Mouse (Mus musculus): ENCODE results near the gene Ubac2. TPM values are rescaled to one million over a fixed set of nuclear protein-coding genes. Genes with fewer than 3 reads are reported as not detected.
"Not testable (repeated sequence)": the region's sequence is repeated elsewhere in the genome, so short reads cannot be mapped to it uniquely, and the experiment has no call there.

Ubac2 gene
- polyA plus RNA-seq, 1 experiment from 2014 or later: 67.5 TPM

- no peak overlapping the region for H3K9ac ChIP-seq (ENCODE audit: low read length)
- no peaks in the 10 kb centered on the region for H3K9me3 ChIP-seq (ENCODE audit: control insufficient read depth, low read length)
- no peak overlapping the region for H3K4me2 ChIP-seq (ENCODE audit: low read length)
- DNase-seq (ENCODE audit: low spot score): no peak
- no peak for ATAC-seq (replicated peaks; ENCODE audit: low FRiP score, low TSS enrichment, low read depth)
- no peaks in the 10 kb centered on the region for H3K27me3 ChIP-seq (replicated peaks; ENCODE audit: control insufficient read depth, insufficient read depth, low read length)
- H3K4me1 ChIP-seq (replicated peaks; ENCODE audit: control insufficient read depth, insufficient read depth, low read length): no peaks in the 10 kb centered on the region
- H3K36me3 ChIP-seq (ENCODE audit: control insufficient read depth, insufficient read depth, low read length): no peaks in the 10 kb centered on the region
- H3K4me3 ChIP-seq (ENCODE audit: low read depth, low read length): no peak overlapping the region
- 82% methylated on average over 10 of the region's 10 CpGs for whole genome bisulfite sequencing
- no peak overlapping the region for H3K27ac ChIP-seq (ENCODE audit: low read depth)
These were observed 184.1 kb downstream of the Ubac2 start for GRCm38 (mm10) chr14:122062411-122063090.

- Histone ChIP-seq H3K4me1 (replicated peaks; ENCODE audit: control insufficient read depth, insufficient read depth, low read length) (no peaks in the 10 kb centered on the region), H3K27ac (ENCODE audit: low read depth) (no peak overlapping the region), H3K9ac (ENCODE audit: low read length) (no peak overlapping the region), H3K36me3 (ENCODE audit: control insufficient read depth, insufficient read depth, low read length) (no peaks in the 10 kb centered on the region), H3K9me3 (ENCODE audit: control insufficient read depth, low read length) (no peaks in the 10 kb centered on the region), H3K27me3 (replicated peaks; ENCODE audit: control insufficient read depth, insufficient read depth, low read length) (no peaks in the 10 kb centered on the region), H3K4me2 (ENCODE audit: low read length) (no peak overlapping the region), H3K4me3 (ENCODE audit: low read depth, low read length) (no peak overlapping the region)
- no peak for ATAC-seq (replicated peaks; ENCODE audit: low FRiP score, low TSS enrichment, low read depth)
- WGBS: 78% methylated on average over 5 of the region's 5 CpGs
- no peak for DNase-seq (ENCODE audit: low spot score)
These were observed 185.2 kb downstream of the Ubac2 start for GRCm38 (mm10) chr14:122063599-122063998.

- no peaks in the 10 kb centered on the region for H3K36me3 ChIP-seq (ENCODE audit: control insufficient read depth, insufficient read depth, low read length)
- peak; percentile 89 for DNase-seq (ENCODE audit: low spot score)
- no peaks in the 10 kb centered on the region for H3K4me1 ChIP-seq (replicated peaks; ENCODE audit: control insufficient read depth, insufficient read depth, low read length)
- no peaks in the 10 kb centered on the region for H3K27me3 ChIP-seq (replicated peaks; ENCODE audit: control insufficient read depth, insufficient read depth, low read length)
- H3K9ac ChIP-seq (ENCODE audit: low read length): no peak overlapping the region
- H3K4me2 ChIP-seq (ENCODE audit: low read length): no peak overlapping the region
- 2% methylated on average over 2 of the region's 2 CpGs for WGBS
- no peak overlapping the region for H3K4me3 ChIP-seq (ENCODE audit: low read depth, low read length)
- ATAC-seq (replicated peaks; ENCODE audit: low FRiP score, low TSS enrichment, low read depth): no peak
- H3K27ac ChIP-seq (ENCODE audit: low read depth): no peak overlapping the region
- H3K9me3 ChIP-seq (ENCODE audit: control insufficient read depth, low read length): no peaks in the 10 kb centered on the region
These were observed 186.1 kb downstream of the Ubac2 start for GRCm38 (mm10) chr14:122064519-122064918.

- ATAC-seq (replicated peaks; ENCODE audit: low FRiP score, low TSS enrichment, low read depth) (no peak), DNase-seq (ENCODE audit: low spot score) (no peak)
- Histone ChIP-seq H3K27me3 (replicated peaks; ENCODE audit: control insufficient read depth, insufficient read depth, low read length) (no peaks in the 10 kb centered on the region), H3K27ac (ENCODE audit: low read depth) (no peak overlapping the region), H3K4me3 (ENCODE audit: low read depth, low read length) (no peak overlapping the region), H3K4me1 (replicated peaks; ENCODE audit: control insufficient read depth, insufficient read depth, low read length) (no peaks in the 10 kb centered on the region), H3K4me2 (ENCODE audit: low read length) (no peak overlapping the region), H3K9me3 (ENCODE audit: control insufficient read depth, low read length) (no peaks in the 10 kb centered on the region), H3K36me3 (ENCODE audit: control insufficient read depth, insufficient read depth, low read length) (no peaks in the 10 kb centered on the region), H3K9ac (ENCODE audit: low read length) (no peak overlapping the region)
- WGBS: 51% methylated on average over 4 of the region's 4 CpGs
These were observed 187.8 kb downstream of the Ubac2 start for GRCm38 (mm10) chr14:122066243-122066642.

- not testable (repeated sequence) for H3K4me1 ChIP-seq (replicated peaks; ENCODE audit: control insufficient read depth, insufficient read depth, low read length); H3K4me2 ChIP-seq (ENCODE audit: low read length); DNase-seq (ENCODE audit: low spot score); H3K27ac ChIP-seq (ENCODE audit: low read depth); H3K4me3 ChIP-seq (ENCODE audit: low read depth, low read length); H3K27me3 ChIP-seq (replicated peaks; ENCODE audit: control insufficient read depth, insufficient read depth, low read length); ATAC-seq (replicated peaks; ENCODE audit: low FRiP score, low TSS enrichment, low read depth); H3K9me3 ChIP-seq (ENCODE audit: control insufficient read depth, low read length); H3K9ac ChIP-seq (ENCODE audit: low read length); H3K36me3 ChIP-seq (ENCODE audit: control insufficient read depth, insufficient read depth, low read length)
- 66% methylated on average over 3 of the region's 3 CpGs for WGBS
These were observed 189.6 kb downstream of the Ubac2 start for GRCm38 (mm10) chr14:122068036-122068435.

GRCm38 (mm10) chr14:122068801-122069695 lies 190.6 kb downstream of the Ubac2 start:
- H3K27me3 ChIP-seq (replicated peaks; ENCODE audit: control insufficient read depth, insufficient read depth, low read length): no peaks in the 10 kb centered on the region
- DNase-seq (ENCODE audit: low spot score): peak; percentile 60
- H3K36me3 ChIP-seq (ENCODE audit: control insufficient read depth, insufficient read depth, low read length): no peaks in the 10 kb centered on the region
- 45% methylated on average over 11 of the region's 11 CpGs for WGBS
- no peak overlapping the region for H3K4me3 ChIP-seq (ENCODE audit: low read depth, low read length)
- H3K4me2 ChIP-seq (ENCODE audit: low read length): no peak overlapping the region
- H3K9ac ChIP-seq (ENCODE audit: low read length): no peak overlapping the region
- no peaks in the 10 kb centered on the region for H3K9me3 ChIP-seq (ENCODE audit: control insufficient read depth, low read length)
- H3K27ac ChIP-seq (ENCODE audit: low read depth): no peak overlapping the region
- no peak for ATAC-seq (replicated peaks; ENCODE audit: low FRiP score, low TSS enrichment, low read depth)
- H3K4me1 ChIP-seq (replicated peaks; ENCODE audit: control insufficient read depth, insufficient read depth, low read length): no peaks in the 10 kb centered on the region

- H3K9me3 ChIP-seq (ENCODE audit: control insufficient read depth, low read length): no peaks in the 10 kb centered on the region
- no peak for ATAC-seq (replicated peaks; ENCODE audit: low FRiP score, low TSS enrichment, low read depth)
- H3K4me1 ChIP-seq (replicated peaks; ENCODE audit: control insufficient read depth, insufficient read depth, low read length): no peaks in the 10 kb centered on the region
- no peak for DNase-seq (ENCODE audit: low spot score)
- no peak overlapping the region for H3K4me2 ChIP-seq (ENCODE audit: low read length)
- whole genome bisulfite sequencing: 66% methylated on average over 3 of the region's 3 CpGs
- H3K4me3 ChIP-seq (ENCODE audit: low read depth, low read length): no peak overlapping the region
- no peak overlapping the region for H3K9ac ChIP-seq (ENCODE audit: low read length)
- no peaks in the 10 kb centered on the region for H3K36me3 ChIP-seq (ENCODE audit: control insufficient read depth, insufficient read depth, low read length)
- no peak overlapping the region for H3K27ac ChIP-seq (ENCODE audit: low read depth)
- no peaks in the 10 kb centered on the region for H3K27me3 ChIP-seq (replicated peaks; ENCODE audit: control insufficient read depth, insufficient read depth, low read length)
These were observed 191.5 kb downstream of the Ubac2 start for GRCm38 (mm10) chr14:122069948-122070347.
